In the genomic region with DNA sequence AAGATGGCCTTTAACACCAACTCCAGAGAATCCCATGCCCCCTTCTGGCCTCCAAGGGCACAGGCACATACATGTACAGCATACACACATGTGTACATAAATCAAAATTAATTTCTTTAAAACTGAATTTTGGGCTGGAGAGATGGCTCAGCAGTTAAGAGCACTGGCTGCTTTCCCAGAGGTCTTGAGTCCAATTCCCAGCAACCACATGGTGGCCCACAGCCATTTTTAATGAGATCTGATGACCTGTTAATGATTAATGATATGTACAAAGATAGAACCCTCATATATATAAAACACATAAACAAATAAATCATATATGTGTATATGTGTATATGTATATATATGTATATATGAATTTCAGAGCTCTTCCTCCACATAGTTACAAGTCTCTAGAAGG, we compare ENCODE assay signal across 25 mouse cellular contexts.
DNase-seq lines count a peak whose midpoint lies in the region; ATAC-seq and TF ChIP-seq lines count a peak whose summit lies in the region.
"Had no signal": no experiment of that assay in that cellular context is flagged by ENCODE, and none has a peak within 500 bp of the region (broad histone marks: within the 10 kb centered on the region; RNA-seq: fewer than 3 reads in every experiment).

No protein-coding gene starts in this region.

- no peaks in the 10 kb centered on the region for H3K36me3 ChIP-seq in intestine, postnatal 0 days (ENCODE audit: control insufficient read depth, insufficient read depth)
- H3K36me3 ChIP-seq in intestine, embryonic 15.5 days: no peaks in the 10 kb centered on the region
- H3K36me3 ChIP-seq in liver, adult 2 months (ENCODE audit: control insufficient read depth, insufficient read depth, low read length): no peaks in the 10 kb centered on the region
- no peaks in the 10 kb centered on the region for H3K36me3 ChIP-seq in liver, embryonic 11.5 days (ENCODE audit: control insufficient read depth, insufficient read depth, low read length)
- H3K36me3 ChIP-seq: embryonic facial prominence, embryonic 10.5 days; embryonic facial prominence, embryonic 12.5 days; G1E had no signal

- H3K4me2 ChIP-seq in intestine, postnatal 0 days (replicated peaks; ENCODE audit: low read depth): no peak overlapping the region
- no peak overlapping the region for H3K4me2 ChIP-seq in intestine, embryonic 15.5 days (replicated peaks)
- H3K4me2 ChIP-seq in liver, embryonic 11.5 days: no peak overlapping the region
- H3K4me2 ChIP-seq: embryonic facial prominence, embryonic 12.5 days; forebrain, embryonic 13.5 days had no signal

- ATAC-seq in intestine, postnatal 0 days: no peak
- no peak for ATAC-seq in intestine, embryonic 15.5 days
- no peak for ATAC-seq in liver, embryonic 11.5 days (replicated peaks; ENCODE audit: low FRiP score)
- ATAC-seq: activated CD4-positive, CD25-positive, alpha-beta regulatory T cell, adult 4 months; CD4-positive, CD25-positive, alpha-beta regulatory T cell, adult 4 months; forebrain, embryonic 13.5 days; Patski had no signal

- no peak overlapping the region for H3K27ac ChIP-seq in intestine, postnatal 0 days (ENCODE audit: low read depth, low read length)
- H3K27ac ChIP-seq in intestine, embryonic 15.5 days: no peak overlapping the region
- H3K27ac ChIP-seq in liver, adult 2 months (replicated peaks; ENCODE audit: insufficient read depth, low read depth, low read length): no peak overlapping the region
- no peak overlapping the region for H3K27ac ChIP-seq in liver, embryonic 11.5 days (ENCODE audit: low read depth, low read length)
- H3K27ac ChIP-seq: embryonic facial prominence, embryonic 10.5 days; embryonic facial prominence, embryonic 12.5 days; forebrain, embryonic 13.5 days had no signal

- 0 out of 2 replicates have a peak, but pooled peaks have one; percentile 3 for TF ChIP-seq CTCF in intestine, postnatal 0 days (IDR thresholded peaks at IDR 0.05; ENCODE audit: low read depth)
- TF ChIP-seq CTCF in liver, adult 2 months (IDR thresholded peaks at IDR 0.05; ENCODE audit: low read depth, low read length): no peak

- H3K79me2 ChIP-seq in liver, adult 2 months (ENCODE audit: control insufficient read depth, insufficient read depth, low read length): no peaks in the 10 kb centered on the region

- H3K4me3 ChIP-seq in intestine, postnatal 0 days (ENCODE audit: low read depth, low read length): no peak overlapping the region
- H3K4me3 ChIP-seq in intestine, embryonic 15.5 days (replicated peaks): no peak overlapping the region
- no peak overlapping the region for H3K4me3 ChIP-seq in liver, adult 2 months (ENCODE audit: insufficient read depth, low read depth, low read length)
- H3K4me3 ChIP-seq in liver, embryonic 11.5 days (ENCODE audit: low read depth, low read length): no peak overlapping the region
- H3K4me3 ChIP-seq: embryonic facial prominence, embryonic 10.5 days; embryonic facial prominence, embryonic 12.5 days; forebrain, embryonic 13.5 days had no signal

- H3K9ac ChIP-seq in intestine, postnatal 0 days (ENCODE audit: low read depth, low read length): no peak overlapping the region
- H3K9ac ChIP-seq in intestine, embryonic 15.5 days: no peak overlapping the region
- H3K9ac ChIP-seq in liver, adult 2 months (ENCODE audit: low read depth, low read length): no peak overlapping the region
- H3K9ac ChIP-seq in liver, embryonic 11.5 days (ENCODE audit: low read depth, low read length): no peak overlapping the region
- H3K9ac ChIP-seq: embryonic facial prominence, embryonic 12.5 days; forebrain, embryonic 13.5 days had no signal

- TF ChIP-seq POLR2A in liver, adult 2 months (IDR thresholded peaks at IDR 0.05; ENCODE audit: extremely low read depth, insufficient read depth, low read length): no peak

- H3K27me3 ChIP-seq in intestine, postnatal 0 days (replicated peaks; ENCODE audit: control insufficient read depth, insufficient read depth, low read length): no peaks in the 10 kb centered on the region
- H3K27me3 ChIP-seq in intestine, embryonic 15.5 days (replicated peaks): no peaks in the 10 kb centered on the region
- no peaks in the 10 kb centered on the region for H3K27me3 ChIP-seq in liver, adult 2 months (ENCODE audit: control insufficient read depth, insufficient read depth, low read length)
- H3K27me3 ChIP-seq in liver, embryonic 11.5 days (replicated peaks; ENCODE audit: control insufficient read depth, insufficient read depth, low read length): no peaks in the 10 kb centered on the region; the same call in 1 of the 2 replicates
- H3K27me3 ChIP-seq: CH12.LX; embryonic facial prominence, embryonic 12.5 days; forebrain, embryonic 13.5 days; Patski had no signal

- no peaks in the 10 kb centered on the region for H3K9me3 ChIP-seq in intestine, postnatal 0 days (ENCODE audit: control insufficient read depth)
- H3K9me3 ChIP-seq in intestine, embryonic 15.5 days: no peaks in the 10 kb centered on the region
- no peaks in the 10 kb centered on the region for H3K9me3 ChIP-seq in liver, embryonic 11.5 days (ENCODE audit: control insufficient read depth, low read length)
- H3K9me3 ChIP-seq: embryonic facial prominence, embryonic 10.5 days; embryonic facial prominence, embryonic 12.5 days; forebrain, embryonic 13.5 days; G1E had no signal

- no peaks in the 10 kb centered on the region for H3K4me1 ChIP-seq in intestine, postnatal 0 days (replicated peaks; ENCODE audit: control insufficient read depth, insufficient read depth, low read length)
- H3K4me1 ChIP-seq in intestine, embryonic 15.5 days (replicated peaks): no peaks in the 10 kb centered on the region
- peaks cover 17% of the 10 kb centered on the region for H3K4me1 ChIP-seq in liver, adult 2 months (ENCODE audit: control insufficient read depth, insufficient read depth, low read length)
- no peaks in the 10 kb centered on the region for H3K4me1 ChIP-seq in liver, embryonic 11.5 days (replicated peaks; ENCODE audit: control insufficient read depth, insufficient read depth, low read length)
- H3K4me1 ChIP-seq: embryonic facial prominence, embryonic 12.5 days had no signal

- DNase-seq in kidney, adult 8-10 months: peak; percentile 36 to 41
- no peak for DNase-seq in kidney, postnatal 10 days
- peak; percentile 20 for DNase-seq in kidney, postnatal 14 days
- no peak for DNase-seq in kidney, postnatal 4 days
- DNase-seq in liver, adult 2 months (ENCODE audit: extremely low read depth, low read depth, low spot score): peak; percentile 65
- DNase-seq in liver, embryonic 11.5 days (ENCODE audit: low spot score): no peak
- DNase-seq: adrenal gland, adult 8-10 months; adrenal gland, postnatal 14 days; adrenal gland, postnatal 36 days; B cell, adult 2 months; cerebellum, adult 11-12 months; cerebellum, adult 2 months; cerebellum, adult 9-10 months; cerebellum, postnatal 10 days; cerebellum, postnatal 25 days had no signal

Comparison
In these comparisons a context has a peak if more than half of its experiments do, and no peak if none do; other contexts are left out.
1. DNase-seq: peak in kidney, adult 8-10 months (2 of 2), kidney, postnatal 14 days (single experiment) and liver, adult 2 months (single experiment); none in kidney, postnatal 10 days (single experiment), kidney, postnatal 4 days (0 of 2) and liver, embryonic 11.5 days (single experiment).